Mouse (Mus musculus): Measurements from ENCODE around the gene 2810004N23Rik. TPM values are rescaled to one million over a fixed set of nuclear protein-coding genes. Genes with fewer than 3 reads are reported as not detected.
A peak's percentile ranks its signal among the peaks of the same experiment; 100 is the strongest.

2810004N23Rik gene
- total RNA-seq, 2 experiments from 2014 or later: 22.4 to 23.5 TPM

GRCm38 (mm10) chr8:124792708-124793107, 70.2 kb downstream of the 2810004N23Rik start, which contains the start of gene Trim67:
Gene Trim67, plus strand, starts transcription at chr8:124793092.
- DNase-seq (ENCODE audit: extremely low spot score in 1 of 2, low spot score in 1 of 2): peak; percentile 25 to 54

DNA sequence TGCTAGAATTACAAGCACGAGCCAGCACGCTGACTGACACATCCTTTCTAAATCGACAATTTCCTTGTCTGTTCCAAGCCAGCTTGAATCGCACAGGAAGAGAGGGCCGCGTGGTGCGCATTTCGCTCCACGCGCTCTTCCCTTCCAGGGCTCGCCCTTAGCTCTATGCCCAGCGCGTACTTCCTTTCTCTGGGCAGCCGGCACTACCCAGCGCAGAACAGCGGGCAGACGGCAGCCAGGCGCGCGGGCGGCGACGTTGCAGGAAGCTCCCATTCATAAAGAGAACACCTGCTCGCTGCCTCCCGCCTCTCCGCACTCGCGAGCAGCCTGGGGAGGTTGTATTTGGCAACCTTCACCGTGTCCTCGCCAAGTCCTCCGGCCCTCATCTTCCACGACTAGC, 70.7 kb downstream of the 2810004N23Rik start:
- DNase-seq (ENCODE audit: extremely low spot score in 1 of 2, low spot score in 1 of 2): peak; percentile 34 to 40

- DNase-seq (ENCODE audit: extremely low spot score in 1 of 2, low spot score in 1 of 2): no peak
These were observed 71.2 kb downstream of the 2810004N23Rik start for GRCm38 (mm10) chr8:124791751-124792150.

DNA sequence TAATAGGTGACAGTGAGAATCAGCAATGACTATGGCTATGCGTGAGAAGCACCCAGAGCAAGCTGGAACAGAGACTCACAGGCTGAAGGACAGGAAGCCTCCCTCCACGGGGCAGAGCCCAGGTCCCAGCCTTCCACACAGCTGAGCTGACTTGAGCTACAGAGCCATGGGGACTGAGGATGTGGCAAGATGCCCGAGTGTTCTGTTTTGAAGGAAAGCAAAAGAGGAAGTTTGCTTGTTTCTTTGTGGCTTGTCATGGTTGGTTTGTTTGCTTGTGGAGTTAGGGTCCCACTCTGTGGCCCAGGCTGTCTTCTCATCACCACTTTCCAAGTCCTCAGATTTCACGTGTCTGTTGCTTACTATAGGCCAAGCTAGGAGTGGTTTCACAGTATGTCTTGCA, 72.2 kb downstream of the 2810004N23Rik start:
- DNase-seq (ENCODE audit: extremely low spot score in 1 of 2, low spot score in 1 of 2): no peak

Other genes with a start within 250 kb of the 2810004N23Rik start
- gene 2310022B05Rik, start 199.8 kb downstream of the 2810004N23Rik start, total RNA-seq (2021): 10 to 100 TPM; 83.2 to 86.9 TPM
- gene Ttc13, start 141.1 kb downstream of the 2810004N23Rik start, total RNA-seq (2021): 10 to 100 TPM; 40.7 to 54.6 TPM
- 10 to 100 TPM; 10.4 to 13.5 TPM for gene Arv1, start 141.0 kb downstream of the 2810004N23Rik start, total RNA-seq (2021)
- gene Fam89a, start 111.3 kb downstream of the 2810004N23Rik start, total RNA-seq (2021): under 1 TPM; 0.45 to 0.98 TPM
- gene Trim67, start 70.0 kb downstream of the 2810004N23Rik start, total RNA-seq (2021): 1 to 10 TPM; 4.0 to 5.4 TPM
- 10 to 100 TPM; 61.7 to 69.2 TPM for gene Gnpat, start 87 bp downstream of the 2810004N23Rik start, total RNA-seq (2021)
- 10 to 100 TPM; 36.9 to 37.3 TPM for gene Exoc8, start 34.6 kb upstream of the 2810004N23Rik start, total RNA-seq (2021)
- 10 to 100 TPM; 11.6 to 14.8 TPM for gene Sprtn, start 34.8 kb upstream of the 2810004N23Rik start, total RNA-seq (2021)
- gene Egln1, start 86.2 kb upstream of the 2810004N23Rik start, total RNA-seq (2021): 10 to 100 TPM; 60.3 to 69.1 TPM
- gene Tsnax, start 149.9 kb upstream of the 2810004N23Rik start, total RNA-seq (2021): 100 to 1,000 TPM; 131 to 149 TPM
- gene Disc1, start 191.1 kb upstream of the 2810004N23Rik start, total RNA-seq (2021): 1 to 10 TPM; 4.0 to 5.1 TPM

Measured in layer of hippocampus, postnatal 25 days (tissue).